Mouse (Mus musculus) naive thymus-derived CD4-positive, alpha-beta T cell, adult 5 months (primary cell): Measurements from ENCODE around the gene B3gnt7. TPM values are rescaled to one million over a fixed set of nuclear protein-coding genes. Genes with fewer than 3 reads are reported as not detected.

ENCODE experiments used
- polyA plus RNA-seq: library from polyadenylated mRNA; unstranded; fragments of 100-300 nt; shearing (Covaris generic); gene quantifications from one replicate; pipeline ENCODE4 v1.2.1, GENCODE M21; 2017

Gene B3gnt7
- polyA plus RNA-seq, result not detected

GRCm38 (mm10) chr1:86302532-86302931 is at the start of gene B3gnt7:
TSS of gene B3gnt7 (plus strand) at chr1:86302832.

Other genes starting within 250 kb of the B3gnt7 start
- gene Psmd1, start 238.4 kb upstream of the B3gnt7 start, polyA plus RNA-seq, result 68.7 TPM
- gene Htr2b, start 190.9 kb upstream of the B3gnt7 start, polyA plus RNA-seq, result not detected
- gene Gm21972, start 169.2 kb upstream of the B3gnt7 start, polyA plus RNA-seq, result not detected
- gene Armc9, start 148.1 kb upstream of the B3gnt7 start, polyA plus RNA-seq, result 4.9 TPM
- 588 TPM for gene Ncl, start 56.6 kb downstream of the B3gnt7 start, polyA plus RNA-seq
- not detected for gene Nmur1, start 123.4 kb downstream of the B3gnt7 start, polyA plus RNA-seq
- not detected for gene Tex44, start 123.5 kb downstream of the B3gnt7 start, polyA plus RNA-seq
- 1,728 TPM for gene Ptma, start 223.9 kb downstream of the B3gnt7 start, polyA plus RNA-seq